Mouse (Mus musculus) limb, embryonic 12.5 days (tissue): Measurements from ENCODE around the gene Apod. TPM values are rescaled to one million over a fixed set of nuclear protein-coding genes. Genes with fewer than 3 reads are reported as not detected.

Experiments used
- ATAC-seq: fragments of 200-750 bp; cut with Nextera tagmentation; 2 replicates; pipeline ENCODE4 v1.8.0; 2017; ENCODE audit warnings: low read depth, moderate TSS enrichment; ENCODE audit not compliant: insufficient number of reproducible peaks, insufficient read depth, low FRiP score, low TSS enrichment
- H3K27ac ChIP-seq: fragments of 300-500 bp; sonication (generic); 2 replicates; pipeline ENCODE4 v1.5.1; 2016; ENCODE audit warnings: mild to moderate bottlenecking, moderate library complexity
- H3K27me3 ChIP-seq: fragments of 300-500 bp; sonication (generic); 2 replicates; pipeline ENCODE4 v1.6.1; 2016; ENCODE audit warnings: mild to moderate bottlenecking, moderate library complexity
- H3K36me3 ChIP-seq: fragments of 300-500 bp; sonication (generic); 2 replicates; pipeline ENCODE4 v1.6.1; 2016; ENCODE audit warnings: mild to moderate bottlenecking, moderate library complexity
- H3K4me1 ChIP-seq: fragments of 300-500 bp; sonication (generic); replicated peaks from 2 replicates; pipeline ENCODE4 v1.6.1; 2016
- H3K4me2 ChIP-seq: fragments of 300-500 bp; sonication (generic); 2 replicates; pipeline ENCODE4 v1.6.1; 2016; ENCODE audit warnings: mild to moderate bottlenecking, moderate library complexity
- H3K4me3 ChIP-seq: fragments of 300-500 bp; sonication (generic); replicated peaks from 2 replicates; pipeline ENCODE4 v1.5.1; 2016; ENCODE audit warnings: mild to moderate bottlenecking
- H3K9ac ChIP-seq: fragments of 300-500 bp; sonication (generic); replicated peaks from 2 replicates; pipeline ENCODE4 v1.6.1; 2016; ENCODE audit warnings: mild to moderate bottlenecking, moderate library complexity
- H3K9me3 ChIP-seq: fragments of 300-500 bp; sonication (generic); 2 replicates; pipeline ENCODE4 v1.6.1; 2016; ENCODE audit warnings: mild to moderate bottlenecking, moderate library complexity
- WGBS: fragments of 180-500 bp; shearing (Covaris S2); methylation state at CpG from one replicate; pipeline ENCODE4 v1.1.7; 2016; 5-methylcytosine and 5-hydroxymethylcytosine counted together
- polyA plus RNA-seq: library from polyadenylated mRNA; unstranded; fragments of >200 nt; fragmentation: Nextera tagmentation; extraction: Ambion mirVana; gene quantifications from 2 replicates; pipeline ENCODE4 v1.2.1, GENCODE M21; 2016

Gene Apod
- polyA plus RNA-seq, 1 experiment from 2014 or later, result 13.8 TPM

GRCm38 (mm10) chr16:31300883-31301532 is 13.6 kb downstream of the Apod start:
- 85% methylated on average over 6 of the region's 6 CpGs for WGBS
- no peaks in the 10 kb centered on the region for H3K9me3 ChIP-seq
- no peak overlapping the region for H3K9ac ChIP-seq
- no peaks in the 10 kb centered on the region for H3K27me3 ChIP-seq
- ATAC-seq, result no peak
- H3K4me1 ChIP-seq, result peaks cover 19% of the 10 kb centered on the region
- no peaks in the 10 kb centered on the region for H3K36me3 ChIP-seq
- no peak overlapping the region for H3K4me3 ChIP-seq
- no peak overlapping the region for H3K27ac ChIP-seq
- H3K4me2 ChIP-seq, result no peak overlapping the region

GRCm38 (mm10) chr16:31300467-31300866 is 14.1 kb downstream of the Apod start:
- no peak for ATAC-seq

GRCm38 (mm10) chr16:31299960-31300353 is 14.7 kb downstream of the Apod start:
- no peak overlapping the region for H3K4me3 ChIP-seq
- no peaks in the 10 kb centered on the region for H3K36me3 ChIP-seq
- WGBS, result 40% methylated on average over 3 of the region's 3 CpGs
- H3K27ac ChIP-seq, result no peak overlapping the region; the same call in 1 of the 2 replicates
- no peak overlapping the region for H3K9ac ChIP-seq
- no peaks in the 10 kb centered on the region for H3K9me3 ChIP-seq
- H3K27me3 ChIP-seq, result no peaks in the 10 kb centered on the region
- H3K4me2 ChIP-seq, result no peak overlapping the region
- peaks cover 19% of the 10 kb centered on the region for H3K4me1 ChIP-seq
- ATAC-seq, result no peak

More at GRCm38 (mm10) chr16:31300467-31300866, 14.1 kb downstream of the Apod start:
- no peak overlapping the region; the same call in 1 of the 2 replicates for H3K27ac ChIP-seq
- H3K9ac ChIP-seq, result no peak overlapping the region
- H3K9me3 ChIP-seq, result no peaks in the 10 kb centered on the region
- H3K36me3 ChIP-seq, result no peaks in the 10 kb centered on the region
- 37% methylated on average over 7 of the region's 7 CpGs for WGBS
- H3K4me1 ChIP-seq, result peaks cover 19% of the 10 kb centered on the region
- H3K4me3 ChIP-seq, result no peak overlapping the region
- H3K4me2 ChIP-seq, result no peak overlapping the region
- no peaks in the 10 kb centered on the region for H3K27me3 ChIP-seq

- Histone ChIP-seq H3K4me2 (no peak overlapping the region), H3K9me3 (no peaks in the 10 kb centered on the region), H3K4me1 (peaks cover 19% of the 10 kb centered on the region), H3K36me3 (no peaks in the 10 kb centered on the region), H3K27me3 (no peaks in the 10 kb centered on the region), H3K4me3 (no peak overlapping the region), H3K27ac (no peak overlapping the region; the same call in 1 of the 2 replicates), H3K9ac (no peak overlapping the region)
- ATAC-seq, result no peak
- 43% methylated on average over 11 of the region's 11 CpGs for WGBS
Measured at GRCm38 (mm10) chr16:31299164-31299959, 15.2 kb downstream of the Apod start.

GRCm38 (mm10) chr16:31297113-31297512 is 17.5 kb downstream of the Apod start:
- 88% methylated on average over 7 of the region's 7 CpGs for WGBS
- Histone ChIP-seq H3K9ac (no peak overlapping the region), H3K27me3 (no peaks in the 10 kb centered on the region), H3K36me3 (no peaks in the 10 kb centered on the region), H3K4me1 (peaks cover 19% of the 10 kb centered on the region), H3K27ac (no peak overlapping the region), H3K4me2 (no peak overlapping the region), H3K9me3 (no peaks in the 10 kb centered on the region), H3K4me3 (no peak overlapping the region)
- ATAC-seq, result no peak

- no peaks in the 10 kb centered on the region for H3K4me1 ChIP-seq
- no peak overlapping the region for H3K27ac ChIP-seq
- H3K36me3 ChIP-seq, result no peaks in the 10 kb centered on the region
- H3K9me3 ChIP-seq, result no peaks in the 10 kb centered on the region
- H3K4me2 ChIP-seq, result no peak overlapping the region
- ATAC-seq, result no peak
- 71% methylated on average over 4 of the region's 4 CpGs for WGBS
- no peak overlapping the region for H3K4me3 ChIP-seq
- H3K27me3 ChIP-seq, result no peaks in the 10 kb centered on the region
- no peak overlapping the region for H3K9ac ChIP-seq
Measured at GRCm38 (mm10) chr16:31293761-31294160, 20.8 kb downstream of the Apod start.

- WGBS, result 85% methylated on average over 7 of the region's 7 CpGs
- H3K27ac ChIP-seq, result no peak overlapping the region
- no peaks in the 10 kb centered on the region for H3K4me1 ChIP-seq
- no peaks in the 10 kb centered on the region for H3K9me3 ChIP-seq
- no peak overlapping the region for H3K4me3 ChIP-seq
- H3K4me2 ChIP-seq, result no peak overlapping the region
- ATAC-seq, result no peak
- no peak overlapping the region for H3K9ac ChIP-seq
- H3K27me3 ChIP-seq, result no peaks in the 10 kb centered on the region
- no peaks in the 10 kb centered on the region for H3K36me3 ChIP-seq
Measured at GRCm38 (mm10) chr16:31290751-31291365, 23.8 kb downstream of the Apod start.

- Histone ChIP-seq H3K9ac (no peak overlapping the region), H3K27me3 (no peaks in the 10 kb centered on the region), H3K4me2 (no peak overlapping the region), H3K4me3 (no peak overlapping the region), H3K27ac (no peak overlapping the region), H3K9me3 (no peaks in the 10 kb centered on the region), H3K36me3 (no peaks in the 10 kb centered on the region), H3K4me1 (no peaks in the 10 kb centered on the region)
- no peak for ATAC-seq
- 58% methylated on average over 10 of the region's 10 CpGs for WGBS
Measured at GRCm38 (mm10) chr16:31290281-31290680, 24.3 kb downstream of the Apod start.

- Histone ChIP-seq H3K9me3 (no peaks in the 10 kb centered on the region), H3K4me1 (no peaks in the 10 kb centered on the region), H3K27me3 (no peaks in the 10 kb centered on the region), H3K36me3 (no peaks in the 10 kb centered on the region), H3K9ac (no peak overlapping the region), H3K4me2 (no peak overlapping the region), H3K27ac (no peak overlapping the region), H3K4me3 (no peak overlapping the region)
- 80% methylated on average over 3 of the region's 3 CpGs for WGBS
- no peak for ATAC-seq
Measured at GRCm38 (mm10) chr16:31287712-31288111, 26.9 kb downstream of the Apod start.

- ATAC-seq, result no peak
- no peak overlapping the region for H3K4me2 ChIP-seq
- WGBS, result 89% methylated on average over 11 of the region's 11 CpGs
Measured at GRCm38 (mm10) chr16:31286801-31287488, 27.7 kb downstream of the Apod start.

GRCm38 (mm10) chr16:31281981-31282380 is 32.6 kb downstream of the Apod start:
- Histone ChIP-seq H3K27ac (no peak overlapping the region), H3K9ac (no peak overlapping the region), H3K27me3 (no peaks in the 10 kb centered on the region), H3K4me2 (no peak overlapping the region), H3K4me1 (no peaks in the 10 kb centered on the region), H3K36me3 (no peaks in the 10 kb centered on the region), H3K9me3 (no peaks in the 10 kb centered on the region), H3K4me3 (no peak overlapping the region)
- ATAC-seq, result no peak
- WGBS, result 80% methylated on average over 2 of the region's 2 CpGs

More at GRCm38 (mm10) chr16:31286801-31287488, 27.7 kb downstream of the Apod start:
- no peaks in the 10 kb centered on the region for H3K4me1 ChIP-seq
- H3K36me3 ChIP-seq, result no peaks in the 10 kb centered on the region
- no peak overlapping the region for H3K4me3 ChIP-seq
- no peak overlapping the region for H3K9ac ChIP-seq
- no peak overlapping the region for H3K27ac ChIP-seq
- no peaks in the 10 kb centered on the region for H3K9me3 ChIP-seq
- H3K27me3 ChIP-seq, result no peaks in the 10 kb centered on the region
